Mouse (Mus musculus) urinary bladder, adult 18-20 months (tissue): ENCODE measurements around the gene Olfr543.
"Not testable (repeated sequence)": the region's sequence is repeated elsewhere in the genome, so short reads cannot be mapped to it uniquely, and the experiment has no call there.

ENCODE experiments used
- DNase-seq, 2 experiments: peaks; one replicate each; pipeline ENCODE4 v3.0.0; 2022; ENCODE audit warnings: low spot score in 2 of 2, mixed read lengths in 2 of 2

Olfr543 gene

DNA sequence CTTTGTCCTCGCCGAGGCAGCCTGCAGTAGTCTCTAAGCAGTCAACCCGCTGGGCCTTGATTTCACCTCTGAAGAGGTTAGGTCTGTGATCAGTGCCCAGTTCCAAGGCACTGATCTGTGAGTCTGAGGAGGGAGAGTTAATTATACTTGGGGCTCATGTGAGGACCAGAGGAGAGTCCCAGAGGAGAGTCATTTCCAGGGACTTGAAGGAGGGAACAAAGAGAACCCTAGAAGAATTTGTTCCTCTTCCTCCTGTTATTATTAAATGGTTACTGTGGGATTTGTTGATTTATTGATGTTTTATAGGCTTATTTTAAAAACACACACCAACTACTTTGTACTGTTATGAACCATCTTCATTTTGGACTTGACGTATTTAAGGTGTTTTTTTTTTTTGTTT lies at the start of gene Olfr543:
Olfr543 (minus strand) TSS at position 101 of the 400 bp plus-strand sequence.
- DNase-seq, result no peak

DNA sequence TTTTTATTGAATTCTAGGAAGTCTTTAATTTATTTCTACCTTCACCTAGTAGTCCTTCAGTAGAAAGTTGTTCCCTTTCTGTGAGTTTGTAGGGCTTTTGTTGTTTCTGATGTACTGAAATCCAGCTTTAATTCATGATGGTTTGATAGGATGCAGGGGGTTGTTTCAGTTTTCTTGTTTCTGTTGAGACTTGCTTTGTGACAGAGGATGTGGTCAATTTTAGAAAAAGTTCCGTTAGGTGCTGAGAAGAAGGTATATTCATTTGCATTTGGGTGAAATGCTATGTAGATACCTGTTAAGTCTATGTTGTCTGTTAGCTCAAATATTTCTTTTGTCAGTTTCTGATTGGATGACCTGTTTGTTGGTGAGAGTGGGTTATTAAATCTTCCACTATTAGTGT lies 47.6 kb upstream of the Olfr543 start:
- no peak for DNase-seq

DNA sequence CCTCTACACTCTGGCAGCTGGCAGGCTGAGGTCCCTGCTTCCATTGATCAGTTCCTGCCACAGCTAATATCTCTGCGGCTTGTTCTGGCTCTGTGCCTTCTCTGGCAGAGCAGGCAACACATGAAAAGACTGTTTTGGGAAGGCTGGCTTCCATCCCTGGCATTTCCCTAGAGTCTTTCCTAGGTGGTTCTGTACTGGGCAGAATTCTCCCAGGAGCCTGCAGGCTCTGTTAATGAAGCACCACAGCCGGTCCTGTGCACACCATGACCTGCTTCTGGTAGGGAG lies 35.5 kb upstream of the Olfr543 start:
- DNase-seq, result no peak

DNA sequence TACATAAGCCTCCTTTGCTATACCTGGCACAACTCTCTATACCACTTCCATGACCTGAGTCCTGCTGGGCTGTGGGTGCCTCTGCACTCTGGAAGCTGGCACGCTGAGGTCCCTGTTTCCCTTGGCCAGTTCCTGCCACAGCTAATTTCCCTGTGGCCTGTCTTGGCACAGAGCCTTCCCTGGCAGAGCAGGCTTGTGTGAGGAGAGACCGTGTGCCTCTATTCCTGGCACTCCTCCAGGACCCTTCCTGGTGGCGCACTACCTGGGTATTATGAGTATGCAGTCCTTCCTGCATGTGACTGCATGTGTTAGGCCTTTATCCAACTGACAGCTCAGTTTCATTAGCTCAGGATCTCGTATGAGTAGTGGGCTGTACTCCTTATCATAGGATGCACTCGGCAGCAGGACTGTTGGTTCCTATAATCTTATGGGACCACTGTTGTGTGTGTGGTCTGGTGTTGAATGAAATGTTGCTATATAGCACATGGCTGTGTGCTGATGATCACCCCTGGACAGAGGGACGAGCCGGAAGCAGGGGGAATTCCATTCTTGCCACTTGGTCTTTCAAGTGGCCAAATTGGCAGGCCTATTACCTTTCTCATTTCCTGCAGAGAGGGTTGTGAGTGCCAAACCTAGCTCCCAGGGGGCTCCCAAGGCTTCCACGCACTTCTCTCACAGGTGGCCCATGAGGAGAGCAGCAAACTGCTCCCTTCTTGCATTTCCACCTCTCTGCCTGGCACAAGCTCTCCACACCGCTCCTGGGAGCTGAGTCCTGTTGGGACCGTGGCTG lies 35.0 kb upstream of the Olfr543 start:
- no peak for DNase-seq

DNA sequence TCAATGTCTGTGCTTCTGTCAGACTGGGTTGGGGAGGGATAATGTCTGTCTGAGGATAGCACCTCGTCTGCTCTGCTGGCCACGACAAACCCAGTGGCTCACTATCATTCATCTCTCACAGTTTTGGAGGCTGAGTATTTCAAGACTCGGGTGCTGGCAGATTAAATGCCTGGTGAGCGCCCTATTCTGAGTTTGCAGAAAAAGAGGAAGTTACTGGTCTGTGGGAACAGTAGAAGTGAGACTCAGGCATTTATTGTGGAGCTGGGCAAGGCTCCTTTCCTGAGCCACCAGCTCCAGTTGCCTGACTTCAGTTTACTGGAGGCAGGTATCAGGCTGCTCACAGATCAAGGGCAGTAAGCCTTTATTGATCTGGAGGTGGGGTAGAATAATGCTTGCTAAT lies 32.7 kb upstream of the Olfr543 start:
- no peak for DNase-seq

DNA sequence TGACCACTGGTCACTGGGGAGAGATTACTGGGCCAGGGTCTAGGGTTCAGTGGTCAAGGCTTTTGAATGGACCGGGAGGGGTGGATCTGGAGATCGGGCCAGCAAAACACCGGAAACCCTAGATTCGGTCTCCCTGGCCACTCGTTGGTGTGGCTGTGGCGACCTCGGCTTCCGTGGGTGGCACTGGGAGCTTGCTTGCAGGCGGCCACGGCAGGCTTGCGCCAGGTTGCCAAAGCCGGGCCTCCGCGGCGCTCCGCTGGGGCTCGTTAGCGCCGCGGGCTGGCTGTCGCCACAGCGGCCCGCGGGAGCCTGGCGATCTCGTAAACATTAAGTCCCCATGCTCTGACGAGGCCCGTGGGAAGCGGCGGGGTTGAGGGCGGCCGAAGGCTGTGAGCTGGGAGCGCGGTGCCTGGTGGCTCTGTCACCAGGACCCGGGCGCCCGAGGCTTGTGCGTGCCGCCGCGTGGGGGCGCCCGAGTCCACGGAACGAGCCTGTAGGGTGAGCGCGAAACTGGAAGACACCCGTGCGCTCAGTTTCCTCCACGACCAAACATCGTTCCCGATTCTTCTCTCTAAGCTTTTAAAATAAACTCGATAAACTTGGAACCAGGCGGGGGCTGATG lies 31.4 kb upstream of the Olfr543 start:
- peak; percentile 75 to 86 for DNase-seq

DNA sequence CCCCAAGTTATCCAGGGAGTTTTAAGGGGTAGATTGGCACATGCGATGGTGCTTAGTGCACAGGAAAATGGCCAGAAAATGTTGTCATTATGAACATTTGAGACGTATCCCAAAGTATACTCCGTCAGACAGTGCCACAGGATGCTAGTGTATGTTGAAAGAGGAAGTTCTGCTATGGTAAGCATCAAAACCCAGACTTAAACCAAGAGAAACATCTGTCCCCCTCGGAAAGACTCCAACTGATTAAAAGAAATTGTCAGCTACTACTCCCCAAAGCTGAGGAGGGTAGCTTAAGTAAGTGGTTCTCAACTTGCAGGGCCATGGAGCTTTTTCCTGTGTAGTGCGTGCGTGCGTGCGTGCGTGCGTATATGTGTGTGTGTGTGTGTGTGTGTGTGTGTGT lies 30.4 kb upstream of the Olfr543 start:
- no peak for DNase-seq

DNA sequence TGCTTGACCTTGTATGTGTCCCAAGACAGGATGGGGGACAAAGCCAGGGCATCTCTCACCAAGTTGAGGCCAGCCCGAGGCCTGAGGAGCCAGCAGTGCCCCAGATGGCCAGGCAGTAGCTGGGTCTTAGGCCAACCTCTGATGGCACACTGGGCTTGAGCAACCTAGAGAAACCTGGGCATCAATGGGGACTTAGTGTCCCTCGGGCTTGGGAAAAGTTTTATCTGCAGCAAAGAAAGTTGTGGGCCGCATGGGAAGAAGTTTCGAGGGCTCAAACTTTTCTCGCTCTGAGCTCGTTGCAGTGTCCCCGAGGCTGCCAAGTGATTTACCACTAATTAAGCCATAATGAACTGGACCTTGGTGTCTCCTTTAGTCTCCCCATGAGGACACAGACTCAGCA lies 28.2 kb upstream of the Olfr543 start:
- no peak for DNase-seq

DNA sequence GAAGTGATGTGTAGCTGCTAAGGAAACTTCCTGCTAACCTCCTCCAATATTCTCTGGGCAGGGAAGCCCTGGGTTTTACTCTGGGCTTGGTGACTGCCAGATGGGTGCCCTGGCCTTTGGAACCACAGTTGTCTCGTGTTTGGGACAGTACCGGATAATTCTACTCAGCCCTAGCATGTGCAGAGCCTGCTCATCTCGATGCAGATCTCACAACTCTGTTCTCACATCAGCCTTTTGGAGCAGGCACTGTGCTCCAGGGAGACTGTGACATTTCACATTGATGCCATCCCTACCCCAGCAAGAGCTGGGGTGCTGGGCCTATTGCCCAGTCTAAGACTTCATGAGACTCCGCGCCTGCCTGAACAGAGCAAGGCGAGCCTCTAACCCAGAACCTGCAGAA lies 27.2 kb upstream of the Olfr543 start:
- DNase-seq, result no peak

DNA sequence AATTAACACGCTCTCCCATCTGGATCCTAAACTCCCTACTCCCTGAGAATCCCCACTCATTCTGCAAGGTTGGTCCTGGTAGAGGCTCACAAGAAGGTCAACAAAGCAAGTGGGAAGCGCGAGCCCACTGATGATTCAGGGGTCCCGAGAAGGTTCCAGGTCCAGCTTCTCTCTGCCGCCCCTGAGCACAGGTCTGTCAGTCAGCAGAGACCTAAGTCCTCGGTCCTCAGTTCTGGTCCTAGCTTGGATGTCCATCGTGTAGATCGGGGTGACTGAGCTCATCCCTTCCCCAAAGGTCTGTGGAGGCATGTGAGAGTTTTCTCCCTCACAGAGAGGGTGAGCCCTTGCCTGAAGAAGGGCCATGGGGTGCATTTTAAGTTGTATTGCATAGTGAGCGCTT lies 26.6 kb upstream of the Olfr543 start:
- no peak for DNase-seq

DNA sequence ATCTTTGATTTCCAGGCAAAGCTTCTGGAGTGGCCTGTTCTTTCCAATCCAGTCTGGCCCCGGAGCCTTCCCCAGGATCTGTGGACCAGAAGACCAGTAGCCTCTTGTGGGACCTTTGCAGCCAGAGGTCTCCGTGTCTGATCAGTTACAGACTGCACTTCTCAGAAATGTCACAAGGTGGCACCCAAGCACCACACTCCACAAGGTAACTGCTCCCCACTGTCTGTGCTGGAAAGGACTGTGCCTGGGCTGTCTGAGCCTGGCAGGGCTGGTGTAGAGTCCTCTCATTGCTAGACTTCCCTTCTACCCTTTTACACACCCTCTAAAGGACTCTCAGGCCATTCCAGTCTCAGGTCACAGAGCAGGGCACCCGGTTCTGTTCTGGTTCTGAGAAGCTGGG lies 25.4 kb upstream of the Olfr543 start:
- DNase-seq, result peak; percentile 56 to 62

DNA sequence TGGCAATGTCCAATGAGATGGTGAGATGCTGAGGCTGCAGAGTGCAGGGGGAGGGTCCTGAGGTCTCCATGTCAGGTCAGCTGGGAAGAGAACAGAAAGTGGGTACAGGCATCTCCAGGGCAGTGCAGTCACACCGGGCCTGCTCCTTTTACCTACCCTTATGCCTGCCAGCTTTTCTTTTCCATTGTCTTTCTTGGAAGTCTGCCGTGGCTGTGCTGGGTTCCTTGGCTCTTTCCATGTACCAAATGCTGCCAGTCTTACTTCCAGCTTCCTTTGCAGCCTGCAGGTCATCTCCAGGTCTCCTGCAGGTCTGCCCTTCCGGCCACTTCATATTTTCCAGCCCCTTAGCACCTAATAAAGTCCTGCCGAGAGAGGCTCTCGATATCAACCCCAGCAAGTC lies 20.5 kb upstream of the Olfr543 start:
- no peak for DNase-seq

DNA sequence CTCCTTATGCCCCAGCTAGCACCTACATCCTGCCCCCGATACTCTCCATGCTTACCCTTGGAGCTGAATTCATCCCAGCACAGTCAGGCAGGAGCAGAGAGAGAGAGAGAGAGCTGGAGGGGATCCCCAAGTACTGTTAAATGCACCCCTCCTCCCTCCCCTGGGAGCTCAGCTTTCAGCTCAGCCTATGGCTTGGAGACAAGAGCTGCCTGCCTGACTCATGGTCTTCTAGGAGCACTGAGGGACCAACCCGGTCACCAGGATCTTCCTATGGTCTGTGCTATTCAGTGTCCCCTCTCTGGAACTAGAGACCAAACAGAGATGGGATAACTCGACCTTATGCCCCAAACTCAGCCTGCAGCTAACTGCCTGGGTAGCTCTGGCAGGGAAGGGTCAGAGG lies 18.0 kb upstream of the Olfr543 start, which contains the start of gene Olfr545:
Olfr545 (minus strand) TSS at position 101 of the 400 bp plus-strand sequence.
- no peak for DNase-seq

DNA sequence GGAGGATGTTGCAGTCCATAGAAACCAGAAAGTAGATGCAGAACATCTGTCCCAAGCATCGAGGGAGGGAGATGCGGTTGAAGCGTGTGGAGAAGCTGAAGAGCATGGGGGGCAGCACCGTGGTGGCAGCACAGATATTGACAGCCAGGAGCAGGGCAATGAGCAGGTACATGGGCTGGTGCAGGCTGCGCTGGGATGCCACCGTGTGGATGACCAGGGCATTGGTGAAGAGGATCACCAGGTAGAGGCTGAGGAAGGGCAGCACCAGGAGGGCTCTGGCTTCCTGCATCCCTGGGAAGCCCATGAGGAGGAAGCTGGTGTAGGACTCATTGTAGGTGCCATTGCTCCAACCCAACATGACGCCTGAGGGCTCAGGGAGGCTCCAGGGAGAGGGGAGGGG lies 12.9 kb upstream of the Olfr543 start:
- DNase-seq, result not testable (repeated sequence)

DNA sequence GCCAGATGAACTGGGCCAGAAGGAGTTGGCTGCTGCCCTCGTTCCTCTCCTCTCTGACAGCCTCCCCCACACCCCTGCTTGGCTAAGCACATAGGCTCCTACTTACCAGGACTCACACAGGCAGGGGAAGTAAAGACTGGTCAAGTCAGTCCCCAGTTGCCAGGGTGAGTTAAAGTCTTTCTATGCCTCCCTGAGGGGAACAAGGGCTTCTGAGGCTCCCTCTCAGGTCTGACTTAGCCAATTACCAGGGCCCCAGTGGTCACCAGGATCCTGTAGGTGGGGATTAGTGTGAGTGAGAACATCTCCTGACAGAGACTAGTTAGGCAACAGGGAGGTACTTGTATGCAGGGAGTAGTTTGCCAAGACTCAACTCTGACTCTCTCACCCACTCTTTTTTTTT lies 6.7 kb upstream of the Olfr543 start, which contains the start of gene Olfr544:
Olfr544 (minus strand) TSS at position 153 of the 400 bp plus-strand sequence.
- DNase-seq, result no peak

DNA sequence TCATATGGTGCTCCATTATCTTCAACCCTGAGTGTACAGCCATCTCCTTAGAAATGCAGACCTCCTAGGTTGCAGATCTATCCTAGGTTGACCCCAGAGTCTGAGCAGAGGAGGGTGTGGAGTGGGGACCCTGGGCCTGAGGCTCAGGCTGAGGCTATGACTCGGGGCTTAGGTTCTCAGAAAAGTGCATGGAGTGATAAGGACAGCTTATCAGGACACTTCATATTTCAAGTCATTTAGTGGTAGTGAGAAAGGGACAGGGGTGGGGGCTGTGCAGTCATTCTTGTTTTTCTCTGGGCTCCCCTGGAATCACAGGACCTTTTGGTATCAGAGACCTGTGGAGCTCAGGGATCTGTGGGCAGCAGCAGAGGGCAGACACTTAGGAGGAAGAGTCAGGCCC lies 4.6 kb upstream of the Olfr543 start:
- no peak for DNase-seq

DNA sequence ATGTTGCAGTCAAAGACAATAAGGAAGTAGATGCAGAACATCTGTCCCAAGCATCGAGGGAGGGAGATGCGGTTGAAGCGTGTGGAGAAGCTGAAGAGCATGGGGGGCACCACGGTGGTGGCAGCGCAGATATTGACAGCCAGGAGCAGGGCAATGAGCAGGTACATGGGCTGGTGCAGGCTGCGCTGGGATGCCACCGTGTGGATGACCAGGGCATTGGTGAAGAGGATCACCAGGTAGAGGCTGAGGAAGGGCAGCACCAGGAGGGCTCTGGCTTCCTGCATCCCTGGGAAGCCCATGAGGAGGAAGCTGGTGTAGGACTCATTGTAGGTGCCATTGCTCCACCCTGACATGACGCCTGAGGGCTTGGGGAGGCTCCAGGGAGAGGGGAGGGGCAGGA lies 3.3 kb upstream of the Olfr543 start:
- DNase-seq, result not testable (repeated sequence)

DNA sequence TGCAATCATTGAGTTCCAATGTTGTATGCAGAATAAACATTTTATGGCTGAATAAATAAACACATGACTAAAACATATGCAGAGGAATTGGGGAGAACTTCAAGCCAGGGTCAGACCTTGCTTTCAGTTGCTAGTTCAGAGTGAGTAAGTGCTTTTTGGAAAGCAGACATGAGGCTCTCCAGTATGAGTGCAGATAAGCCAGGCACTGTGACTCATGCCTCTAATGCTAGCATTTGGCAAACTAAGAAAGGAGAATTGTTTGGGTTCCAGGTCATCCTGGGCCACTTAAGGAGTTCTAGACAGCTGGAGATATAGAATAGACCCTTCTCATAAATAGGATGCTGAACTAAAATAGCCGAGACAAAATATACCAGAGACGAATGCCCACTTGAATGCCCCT lies 2.2 kb upstream of the Olfr543 start:
- DNase-seq, result no peak

DNA sequence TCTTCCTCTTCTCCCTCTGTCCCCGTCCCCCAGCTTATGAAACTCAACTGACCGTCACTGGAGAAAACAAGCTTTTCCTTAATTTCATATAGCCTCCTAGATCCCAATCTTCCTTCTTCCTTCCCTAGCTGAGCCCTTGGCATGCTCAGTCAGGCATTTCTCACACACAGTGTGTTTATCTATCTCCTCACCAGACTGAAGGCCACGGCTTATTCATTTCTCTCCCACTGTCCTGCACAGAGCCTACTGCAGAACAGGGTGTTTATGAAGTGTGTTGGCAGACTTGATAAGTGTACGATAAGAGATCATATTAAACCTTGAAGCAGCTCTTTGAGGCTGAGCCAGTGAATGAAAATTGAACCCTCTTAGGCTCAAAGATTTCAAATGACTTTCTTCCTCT lies 658 bp downstream of the Olfr543 start:
- no peak for DNase-seq

DNA sequence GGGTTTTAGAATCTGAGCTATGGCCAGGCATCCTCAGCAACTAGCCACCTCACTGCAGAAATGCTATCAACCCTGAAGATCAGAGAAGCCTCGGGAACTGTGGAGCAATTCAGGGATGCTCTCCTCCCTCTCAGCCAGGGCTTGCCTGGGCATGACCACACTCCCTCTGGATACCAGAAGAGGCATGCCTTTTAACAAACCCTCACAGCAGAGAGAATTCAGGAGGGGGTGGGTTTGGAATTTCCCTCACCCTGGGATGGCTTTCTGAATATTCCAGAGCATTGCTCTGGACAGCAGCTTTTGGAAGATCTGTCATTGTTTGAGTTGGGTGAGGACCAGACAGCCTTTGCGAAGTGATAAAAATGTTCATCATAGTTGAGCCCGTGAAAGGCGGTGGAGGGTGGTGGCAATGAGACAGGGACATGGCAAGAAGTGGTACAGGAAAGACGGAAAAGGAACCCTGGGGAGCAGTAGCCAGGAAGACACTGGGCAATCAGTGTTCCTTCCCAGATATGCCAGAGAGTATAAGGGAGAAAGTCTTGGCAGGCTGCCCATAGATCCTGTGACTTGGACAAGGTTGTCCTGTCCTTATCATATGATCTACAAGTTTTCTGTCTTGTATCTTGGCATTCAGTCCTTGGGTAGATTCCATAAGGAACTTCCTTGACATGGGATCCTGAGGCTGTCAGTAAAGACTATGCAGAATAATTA lies 2.0 kb downstream of the Olfr543 start:
- no peak for DNase-seq

DNA sequence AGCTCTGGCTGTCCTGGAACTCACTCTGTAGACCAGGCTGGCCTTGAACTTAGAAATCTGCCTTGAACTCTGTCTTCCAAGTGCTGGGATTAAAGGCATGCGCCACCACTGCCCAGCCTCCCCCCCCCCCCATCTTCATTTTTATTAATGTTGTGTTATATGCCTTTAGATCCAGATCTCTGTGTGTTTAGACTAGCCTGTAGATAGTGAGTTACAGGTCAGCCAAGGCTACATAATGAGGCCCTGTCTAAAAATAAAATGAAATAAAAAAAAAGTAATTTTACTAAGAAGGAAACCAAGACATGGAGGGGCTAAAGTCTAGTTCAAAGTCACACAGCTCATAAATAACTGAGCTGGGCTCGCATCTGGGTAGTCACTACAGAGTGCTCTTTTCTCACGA lies 2.6 kb downstream of the Olfr543 start:
- no peak for DNase-seq

DNA sequence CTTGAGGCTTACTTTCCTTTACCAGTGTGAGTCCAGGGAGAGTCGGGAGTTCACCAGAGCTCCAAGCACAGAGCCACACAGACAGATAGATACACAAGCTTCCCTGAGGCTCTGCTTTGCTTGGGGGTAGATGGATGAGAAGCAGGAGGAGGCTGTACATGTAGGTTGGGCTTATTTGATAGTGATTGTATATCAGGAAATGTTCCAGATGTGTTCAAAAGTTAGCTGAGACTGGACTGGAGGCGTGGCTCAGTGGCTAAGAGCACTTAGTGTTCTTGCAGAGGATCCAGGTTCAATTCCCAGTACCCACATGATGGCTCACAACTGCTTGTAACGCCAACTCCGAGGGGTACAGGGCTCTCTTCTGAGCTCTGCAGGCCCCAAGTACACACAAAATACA lies 3.1 kb downstream of the Olfr543 start:
- no peak for DNase-seq

DNA sequence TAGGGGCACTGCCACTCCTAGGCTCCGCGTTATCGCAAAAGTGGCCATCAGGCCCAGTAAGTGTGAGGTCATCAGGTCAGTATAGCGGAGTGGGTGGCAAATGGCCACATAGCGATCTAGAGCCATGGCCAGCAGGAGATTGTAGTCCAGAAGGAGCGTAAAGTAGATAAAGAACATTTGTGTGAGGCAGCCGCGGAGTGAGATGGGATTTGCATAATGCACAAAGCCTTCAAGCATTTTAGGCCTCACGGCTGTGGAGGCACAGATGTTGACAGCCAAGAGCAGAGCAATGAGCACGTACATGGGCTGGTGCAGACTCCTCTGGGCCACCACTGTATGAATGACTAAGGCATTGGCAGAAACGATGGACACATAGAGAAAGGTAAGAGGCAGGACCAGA lies 4.1 kb downstream of the Olfr543 start:
- DNase-seq, result no peak
